Mouse (Mus musculus) C2C12 (cell line): ENCODE measurements around the gene Tlr2.

Source experiments
- CEBPB ChIP-seq: IDR thresholded peaks from one replicate; pipeline ENCODE4 v1.6.1; 2011; ENCODE audit warnings: low read depth, mild to moderate bottlenecking, control low read depth, moderate library complexity
- CTCF ChIP-seq: IDR thresholded peaks from one replicate; pipeline ENCODE4 v1.5.1; 2011; ENCODE audit not compliant: control insufficient read depth, insufficient read depth, insufficient read length
- MAX ChIP-seq: IDR thresholded peaks from one replicate; pipeline ENCODE4 v1.6.1; 2011; ENCODE audit warnings: mild to moderate bottlenecking, control low read depth
- MYOD1 ChIP-seq: IDR thresholded peaks from one replicate; pipeline ENCODE4 v1.6.1; 2011; ENCODE audit warnings: low read depth; ENCODE audit not compliant: control insufficient read depth, insufficient read length

- TF ChIP-seq CTCF: no peak
- no peak for TF ChIP-seq CEBPB
- no peak for TF ChIP-seq MAX
- no peak for TF ChIP-seq MYOD1
Observed at GRCm38 (mm10) chr3:83849341-83849740, 7.8 kb upstream of the Tlr2 start.
